Comparison of ENCODE assay signal across 20 mouse cellular contexts in genomic region chr5:53323121-53323520, GRCm38 (mm10). TPM values are rescaled to one million over a fixed set of nuclear protein-coding genes. Genes with fewer than 3 reads are reported as not detected.
DNase-seq lines count a peak whose midpoint lies in the region; ATAC-seq lines count a peak whose summit lies in the region.
"Had no signal": no experiment of that assay in that cellular context is flagged by ENCODE, and none has a peak within 500 bp of the region (broad histone marks: within the 10 kb centered on the region; RNA-seq: fewer than 3 reads in every experiment).

No protein-coding gene starts in this region.

- H3K9me3 ChIP-seq in heart, embryonic 10.5 days = no peaks in the 10 kb centered on the region
- H3K9me3 ChIP-seq in hindbrain, embryonic 11.5 days (ENCODE audit: control insufficient read depth, low read length) = no peaks in the 10 kb centered on the region
- no peaks in the 10 kb centered on the region for H3K9me3 ChIP-seq in hindbrain, embryonic 14.5 days (ENCODE audit: control insufficient read depth, low read length)
- no peaks in the 10 kb centered on the region for H3K9me3 ChIP-seq in embryonic facial prominence, embryonic 14.5 days (ENCODE audit: control insufficient read depth, low read length)
- H3K9me3 ChIP-seq: forebrain, embryonic 10.5 days; intestine, embryonic 15.5 days; neural tube, embryonic 13.5 days had no signal

- peaks cover 17% of the 10 kb centered on the region for H3K4me1 ChIP-seq in heart, embryonic 10.5 days
- no peaks in the 10 kb centered on the region for H3K4me1 ChIP-seq in hindbrain, embryonic 11.5 days (replicated peaks; ENCODE audit: control insufficient read depth, insufficient read depth, low read length)
- H3K4me1 ChIP-seq in hindbrain, embryonic 14.5 days (replicated peaks; ENCODE audit: control insufficient read depth, insufficient read depth, low read length) = peaks cover 11% of the 10 kb centered on the region; the same call in 1 of the 2 replicates
- peaks cover 7% of the 10 kb centered on the region; the same call in 1 of the 2 replicates for H3K4me1 ChIP-seq in embryonic facial prominence, embryonic 14.5 days (ENCODE audit: control insufficient read depth, insufficient read depth, low read length)

- peak; percentile 79 for DNase-seq in heart, embryonic 10.5 days (ENCODE audit: low spot score)
- no peak for DNase-seq in heart, postnatal 14 days
- peak; percentile 9 for DNase-seq in hindbrain, embryonic 11.5 days (ENCODE audit: low spot score)
- DNase-seq in hindbrain, embryonic 14.5 days (ENCODE audit: low spot score) = no peak
- peak; percentile 40 for DNase-seq in ZHBTc4 (ENCODE audit: low read depth, low spot score)
- peak; percentile 46 for DNase-seq in embryonic facial prominence, embryonic 14.5 days (ENCODE audit: low spot score)
- no peak for DNase-seq in retina, embryonic 14.5 days (ENCODE audit: low spot score)
- DNase-seq: adrenal gland, postnatal 14 days; gastrocnemius, postnatal 14 days; heart, adult 18-20 months; kidney, adult 8-10 months; kidney, postnatal 10 days; lung, postnatal 4 days; thymus, postnatal 14 days had no signal

- H3K9ac ChIP-seq in hindbrain, embryonic 11.5 days (ENCODE audit: low read depth, low read length) = no peak overlapping the region
- no peak overlapping the region for H3K9ac ChIP-seq in hindbrain, embryonic 14.5 days
- H3K9ac ChIP-seq in embryonic facial prominence, embryonic 14.5 days (ENCODE audit: low read depth, low read length) = no peak overlapping the region
- H3K9ac ChIP-seq: intestine, embryonic 15.5 days; neural tube, embryonic 13.5 days had no signal

- no peak overlapping the region; the same call in 1 of the 2 replicates for H3K4me3 ChIP-seq in heart, embryonic 10.5 days
- H3K4me3 ChIP-seq in hindbrain, embryonic 11.5 days (ENCODE audit: low read depth, low read length) = no peak overlapping the region
- H3K4me3 ChIP-seq in hindbrain, embryonic 14.5 days (replicated peaks; ENCODE audit: low read length) = no peak overlapping the region
- H3K4me3 ChIP-seq in embryonic facial prominence, embryonic 14.5 days (ENCODE audit: low read depth, low read length) = no peak overlapping the region
- H3K4me3 ChIP-seq: forebrain, embryonic 10.5 days; intestine, embryonic 15.5 days; myocyte; neural tube, embryonic 13.5 days had no signal

- H3K4me2 ChIP-seq in hindbrain, embryonic 11.5 days (replicated peaks; ENCODE audit: low read depth, low read length) = no peak overlapping the region
- H3K4me2 ChIP-seq in hindbrain, embryonic 14.5 days (replicated peaks) = no peak overlapping the region
- H3K4me2 ChIP-seq in embryonic facial prominence, embryonic 14.5 days (ENCODE audit: low read depth, low read length) = no peak overlapping the region
- H3K4me2 ChIP-seq: intestine, embryonic 15.5 days; neural tube, embryonic 13.5 days had no signal

- WGBS in heart, embryonic 10.5 days = 24% methylated on average over 7 of the region's 7 CpGs
- 63% methylated on average over 7 of the region's 7 CpGs for WGBS in hindbrain, embryonic 11.5 days
- 72% methylated on average over 7 of the region's 7 CpGs for WGBS in hindbrain, embryonic 14.5 days
- WGBS in embryonic facial prominence, embryonic 14.5 days = 62% methylated on average over 7 of the region's 7 CpGs

- H3K27me3 ChIP-seq in heart, embryonic 10.5 days (ENCODE audit: insufficient read depth, poor library complexity, severe bottlenecking) = peaks cover 19% of the 10 kb centered on the region; the same call in 1 of the 2 replicates
- H3K27me3 ChIP-seq in hindbrain, embryonic 11.5 days (ENCODE audit: control insufficient read depth, insufficient read depth, low read length) = no peaks in the 10 kb centered on the region
- H3K27me3 ChIP-seq in hindbrain, embryonic 14.5 days (ENCODE audit: control insufficient read depth, insufficient read depth, low read length) = no peaks in the 10 kb centered on the region
- H3K27me3 ChIP-seq in embryonic facial prominence, embryonic 14.5 days (replicated peaks; ENCODE audit: control insufficient read depth, insufficient read depth, low read length) = no peaks in the 10 kb centered on the region; the same call in 1 of the 2 replicates
- H3K27me3 ChIP-seq: neural tube, embryonic 13.5 days had no signal

- no peak for ATAC-seq in hindbrain, embryonic 11.5 days (ENCODE audit: low FRiP score)
- ATAC-seq in hindbrain, embryonic 14.5 days (ENCODE audit: low FRiP score) = no peak
- peak; percentile 42 for ATAC-seq in embryonic facial prominence, embryonic 14.5 days (ENCODE audit: low read depth)
- ATAC-seq: forebrain, embryonic 16.5 days; intestine, embryonic 15.5 days; midbrain, embryonic 16.5 days had no signal

- H3K27ac ChIP-seq in heart, embryonic 10.5 days = 0 out of 2 replicates have a peak overlapping the region, but pooled peaks have one; percentile 56
- H3K27ac ChIP-seq in hindbrain, embryonic 11.5 days (ENCODE audit: low read depth, low read length) = no peak overlapping the region
- H3K27ac ChIP-seq in hindbrain, embryonic 14.5 days = no peak overlapping the region
- H3K27ac ChIP-seq in embryonic facial prominence, embryonic 14.5 days (replicated peaks; ENCODE audit: low read depth, low read length) = no peak overlapping the region
- H3K27ac ChIP-seq: forebrain, embryonic 10.5 days; intestine, embryonic 15.5 days; neural tube, embryonic 13.5 days had no signal

- no peaks in the 10 kb centered on the region for H3K36me3 ChIP-seq in heart, embryonic 10.5 days
- no peaks in the 10 kb centered on the region for H3K36me3 ChIP-seq in hindbrain, embryonic 11.5 days (ENCODE audit: control insufficient read depth, insufficient read depth, low read length)
- H3K36me3 ChIP-seq in hindbrain, embryonic 14.5 days (replicated peaks; ENCODE audit: control insufficient read depth, insufficient read depth) = no peaks in the 10 kb centered on the region
- no peaks in the 10 kb centered on the region for H3K36me3 ChIP-seq in embryonic facial prominence, embryonic 14.5 days (ENCODE audit: control insufficient read depth, insufficient read depth, low read length)
- H3K36me3 ChIP-seq: forebrain, embryonic 10.5 days; intestine, embryonic 15.5 days; neural tube, embryonic 13.5 days had no signal

- intact Hi-C loops in heart, postnatal 14 days (cut with DNase I) = no loop called here

RNA-seq across cellular contexts. Expression of gene Smim20, which starts 56.2 kb away (rescaled TPM):
- 104 and 164 TPM in 2 replicates for polyA plus RNA-seq in heart, embryonic 10.5 days (2016; fragmentation: Nextera tagmentation; extraction: Ambion mirVana)
- 10 to 100 TPM; 80.5 to 80.8 TPM for total RNA-seq in heart, postnatal 14 days (2021)
- 66.3 and 69.2 TPM in 2 replicates for polyA plus RNA-seq in hindbrain, embryonic 11.5 days (2014; fragmentation: Nextera tagmentation; extraction: Ambion mirVana)
- 78.6 and 82.0 TPM in 2 replicates for polyA plus RNA-seq in hindbrain, embryonic 14.5 days (2014; fragmentation: Nextera tagmentation; extraction: Ambion mirVana)
- polyA plus RNA-seq in embryonic facial prominence, embryonic 14.5 days (2014; fragmentation: Nextera tagmentation; extraction: Ambion mirVana) = 96.7 and 104 TPM in 2 replicates

Comparison
In these comparisons a context has a peak if more than half of its experiments do, and no peak if none do; other contexts are left out.
1. DNase-seq: peak in heart, embryonic 10.5 days (single experiment), hindbrain, embryonic 11.5 days (single experiment), ZHBTc4 (single experiment) and embryonic facial prominence, embryonic 14.5 days (single experiment); none in heart, postnatal 14 days (0 of 2), hindbrain, embryonic 14.5 days (single experiment) and retina, embryonic 14.5 days (single experiment).